Mouse (Mus musculus): ENCODE measurements around the gene Ly9. TPM values are rescaled to one million over a fixed set of nuclear protein-coding genes. Genes with fewer than 3 reads are reported as not detected.

Ly9 gene
- polyA plus RNA-seq, 1 experiment = 0.47 TPM

DNA sequence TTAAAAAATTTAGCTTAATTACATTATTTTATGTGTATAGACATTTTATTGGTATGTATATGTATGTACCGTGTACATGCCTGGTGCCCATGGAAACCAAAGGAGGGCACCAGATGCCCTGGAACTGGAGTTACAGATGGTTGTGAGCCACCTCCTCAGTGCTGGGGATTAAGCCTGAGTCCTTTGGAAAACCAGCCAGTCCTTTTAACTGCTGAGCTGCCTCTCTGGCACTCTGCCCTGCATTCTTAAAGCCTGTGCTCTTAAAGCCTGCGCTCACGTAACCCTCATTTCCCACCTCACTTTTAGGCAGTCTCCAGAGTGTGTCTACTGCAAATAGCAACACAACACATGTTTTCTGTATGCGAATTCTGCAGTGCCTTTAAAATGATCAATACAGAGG lies 23.7 kb upstream of the Ly9 start:
- no peak overlapping the region for H3K27ac ChIP-seq (ENCODE audit: insufficient read depth, low read length)
- no peak overlapping the region for H3K4me3 ChIP-seq (ENCODE audit: insufficient read depth, low read length)
- H3K4me1 ChIP-seq (ENCODE audit: control insufficient read depth, insufficient read depth, low read length) = no peaks in the 10 kb centered on the region
- TF ChIP-seq CTCF (IDR thresholded peaks at IDR 0.05; ENCODE audit: borderline replicate concordance, insufficient read depth, low read length) (no peak), POLR2A (IDR thresholded peaks at IDR 0.05; ENCODE audit: low read depth, low read length) (no peak)

DNA sequence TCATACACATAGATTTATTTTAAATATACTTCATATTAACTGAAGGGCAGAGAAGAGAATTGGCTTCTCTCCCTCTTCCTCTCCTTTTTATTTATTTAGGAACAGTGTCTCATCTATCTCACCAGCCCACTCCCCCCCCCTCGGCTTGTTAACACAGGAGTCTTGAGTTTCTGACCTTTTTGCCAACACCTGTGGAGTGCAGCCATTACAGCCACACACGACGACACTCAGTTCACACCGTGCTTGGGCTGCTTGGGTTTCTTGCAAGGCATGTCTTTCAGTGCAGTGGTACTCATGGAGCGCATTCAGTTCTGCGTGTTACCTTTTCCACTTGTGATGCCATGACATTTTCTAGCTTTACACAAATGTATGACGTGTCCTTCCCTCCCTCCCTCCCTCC lies 22.8 kb upstream of the Ly9 start:
- Histone ChIP-seq H3K27ac (ENCODE audit: insufficient read depth, low read length) (no peak overlapping the region), H3K4me3 (ENCODE audit: insufficient read depth, low read length) (no peak overlapping the region), H3K4me1 (ENCODE audit: control insufficient read depth, insufficient read depth, low read length) (no peaks in the 10 kb centered on the region)
- no peak for TF ChIP-seq CTCF (IDR thresholded peaks at IDR 0.05; ENCODE audit: borderline replicate concordance, insufficient read depth, low read length)
- TF ChIP-seq POLR2A (IDR thresholded peaks at IDR 0.05; ENCODE audit: low read depth, low read length) = no peak

DNA sequence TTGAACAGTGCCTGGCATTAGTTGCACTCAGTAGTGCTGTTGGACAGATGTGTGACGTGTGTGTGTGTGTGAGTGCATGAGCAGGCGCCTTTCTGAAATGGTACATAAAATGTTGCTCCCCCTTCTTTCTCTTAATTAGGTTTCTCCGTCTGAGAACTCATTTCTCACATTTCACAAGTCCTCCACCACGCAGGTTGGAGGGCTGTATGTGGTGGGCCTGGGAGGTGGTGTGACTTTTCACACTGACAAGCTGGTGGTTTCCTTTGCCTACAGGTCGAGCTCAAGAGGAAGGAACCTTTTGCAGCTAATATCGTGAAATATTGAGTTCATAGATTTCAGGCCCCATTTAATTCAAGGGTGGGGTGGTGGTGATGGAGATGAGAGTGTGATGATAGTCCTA lies 22.0 kb upstream of the Ly9 start:
- no peak overlapping the region for H3K4me3 ChIP-seq (ENCODE audit: insufficient read depth, low read length)
- no peaks in the 10 kb centered on the region for H3K4me1 ChIP-seq (ENCODE audit: control insufficient read depth, insufficient read depth, low read length)
- no peak overlapping the region for H3K27ac ChIP-seq (ENCODE audit: insufficient read depth, low read length)
- TF ChIP-seq POLR2A (IDR thresholded peaks at IDR 0.05; ENCODE audit: low read depth, low read length) (no peak), CTCF (IDR thresholded peaks at IDR 0.05; ENCODE audit: borderline replicate concordance, insufficient read depth, low read length) (no peak)

DNA sequence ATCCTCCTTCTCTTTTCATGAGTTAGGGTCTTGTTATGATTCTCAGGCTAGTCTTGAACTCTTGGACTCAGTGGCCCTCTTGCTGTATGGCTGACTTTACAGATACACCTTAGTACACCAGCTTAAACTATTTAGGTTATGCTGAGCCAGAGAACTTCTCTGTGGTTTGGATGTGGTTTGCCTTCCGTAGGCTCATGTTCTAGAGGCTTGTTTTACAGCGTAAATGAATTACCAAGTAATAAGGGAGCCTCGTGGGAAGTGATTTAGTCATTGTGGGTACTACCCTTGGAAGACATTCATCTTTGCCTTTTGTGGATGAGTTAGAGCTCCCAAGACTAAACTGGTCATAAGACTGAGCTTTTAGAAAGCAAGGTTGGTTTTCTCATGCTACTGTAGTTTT lies 20.6 kb upstream of the Ly9 start:
- no peak overlapping the region for H3K4me3 ChIP-seq (ENCODE audit: insufficient read depth, low read length)
- TF ChIP-seq POLR2A (IDR thresholded peaks at IDR 0.05; ENCODE audit: low read depth, low read length) = no peak
- no peak for TF ChIP-seq CTCF (IDR thresholded peaks at IDR 0.05; ENCODE audit: borderline replicate concordance, insufficient read depth, low read length)
- H3K27ac ChIP-seq (ENCODE audit: insufficient read depth, low read length) = no peak overlapping the region
- H3K4me1 ChIP-seq (ENCODE audit: control insufficient read depth, insufficient read depth, low read length) = no peaks in the 10 kb centered on the region

DNA sequence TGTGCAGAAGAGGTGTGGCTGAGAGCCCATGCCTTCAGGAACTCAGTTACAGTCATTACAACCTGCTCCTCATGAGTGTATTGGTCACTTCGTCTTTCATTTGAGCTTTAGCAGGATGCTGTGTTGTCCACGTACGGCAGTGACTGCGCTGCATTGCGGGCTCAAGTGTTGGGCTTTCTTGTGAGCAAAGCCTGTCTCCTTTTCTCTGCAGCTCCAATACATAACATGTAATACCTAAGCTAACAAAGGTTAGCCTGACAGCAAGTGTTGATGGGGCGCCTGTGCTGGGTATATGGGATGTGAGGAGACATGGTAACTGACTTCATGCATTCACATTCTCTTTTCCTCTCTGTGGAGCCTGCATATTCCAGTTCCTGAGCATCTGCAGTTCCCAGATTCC lies 12.9 kb upstream of the Ly9 start:
- no peak overlapping the region for H3K4me3 ChIP-seq (ENCODE audit: insufficient read depth, low read length)
- H3K4me1 ChIP-seq (ENCODE audit: control insufficient read depth, insufficient read depth, low read length) = no peaks in the 10 kb centered on the region
- TF ChIP-seq POLR2A (IDR thresholded peaks at IDR 0.05; ENCODE audit: low read depth, low read length) = no peak
- TF ChIP-seq CTCF (IDR thresholded peaks at IDR 0.05; ENCODE audit: borderline replicate concordance, insufficient read depth, low read length) = no peak
- H3K27ac ChIP-seq (ENCODE audit: insufficient read depth, low read length) = no peak overlapping the region

DNA sequence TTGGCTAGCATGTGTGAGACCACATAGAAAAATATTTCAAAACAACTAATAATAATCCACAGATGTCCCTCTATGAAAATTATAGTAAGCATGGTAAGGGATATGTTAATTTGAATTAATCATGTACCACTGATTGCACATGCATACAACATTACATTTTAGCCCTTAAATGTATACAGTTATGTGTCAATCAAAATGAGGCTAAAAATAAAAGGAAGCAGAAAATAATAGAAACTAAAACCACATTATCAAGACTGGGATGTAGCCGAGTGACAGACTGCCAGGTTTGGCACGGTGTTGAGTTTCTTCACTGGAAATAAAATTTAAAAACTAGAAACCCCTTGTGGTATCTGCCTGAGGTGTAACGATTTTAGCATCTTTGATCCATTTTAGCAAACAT lies 12.4 kb upstream of the Ly9 start:
- Histone ChIP-seq H3K27ac (ENCODE audit: insufficient read depth, low read length) (no peak overlapping the region), H3K4me1 (ENCODE audit: control insufficient read depth, insufficient read depth, low read length) (no peaks in the 10 kb centered on the region), H3K4me3 (ENCODE audit: insufficient read depth, low read length) (no peak overlapping the region)
- TF ChIP-seq POLR2A (IDR thresholded peaks at IDR 0.05; ENCODE audit: low read depth, low read length) = no peak
- TF ChIP-seq CTCF (IDR thresholded peaks at IDR 0.05; ENCODE audit: borderline replicate concordance, insufficient read depth, low read length) = no peak

DNA sequence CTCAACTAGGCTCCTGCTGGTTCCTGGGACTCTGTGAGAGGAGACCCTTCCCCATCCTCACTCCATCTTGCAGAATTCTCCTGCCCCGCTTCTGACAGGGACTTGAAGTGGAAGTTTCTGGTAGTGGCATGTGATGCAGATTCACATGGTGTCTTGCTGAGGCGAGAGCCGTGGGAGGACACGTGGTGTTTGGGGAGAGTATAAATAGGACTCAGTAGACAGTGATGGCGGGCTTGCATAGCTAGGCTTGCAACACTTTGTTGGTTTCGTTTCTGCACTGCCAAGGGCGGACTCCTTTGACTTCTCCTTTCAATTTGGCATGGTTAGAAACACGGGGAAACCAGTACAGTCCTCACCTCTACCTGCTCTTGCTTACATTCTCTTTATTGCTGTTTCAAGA lies 11.8 kb upstream of the Ly9 start:
- no peak overlapping the region for H3K4me3 ChIP-seq (ENCODE audit: insufficient read depth, low read length)
- H3K4me1 ChIP-seq (ENCODE audit: control insufficient read depth, insufficient read depth, low read length) = no peaks in the 10 kb centered on the region
- no peak overlapping the region for H3K27ac ChIP-seq (ENCODE audit: insufficient read depth, low read length)
- no peak for TF ChIP-seq CTCF (IDR thresholded peaks at IDR 0.05; ENCODE audit: borderline replicate concordance, insufficient read depth, low read length)
- TF ChIP-seq POLR2A (IDR thresholded peaks at IDR 0.05; ENCODE audit: low read depth, low read length) = no peak

DNA sequence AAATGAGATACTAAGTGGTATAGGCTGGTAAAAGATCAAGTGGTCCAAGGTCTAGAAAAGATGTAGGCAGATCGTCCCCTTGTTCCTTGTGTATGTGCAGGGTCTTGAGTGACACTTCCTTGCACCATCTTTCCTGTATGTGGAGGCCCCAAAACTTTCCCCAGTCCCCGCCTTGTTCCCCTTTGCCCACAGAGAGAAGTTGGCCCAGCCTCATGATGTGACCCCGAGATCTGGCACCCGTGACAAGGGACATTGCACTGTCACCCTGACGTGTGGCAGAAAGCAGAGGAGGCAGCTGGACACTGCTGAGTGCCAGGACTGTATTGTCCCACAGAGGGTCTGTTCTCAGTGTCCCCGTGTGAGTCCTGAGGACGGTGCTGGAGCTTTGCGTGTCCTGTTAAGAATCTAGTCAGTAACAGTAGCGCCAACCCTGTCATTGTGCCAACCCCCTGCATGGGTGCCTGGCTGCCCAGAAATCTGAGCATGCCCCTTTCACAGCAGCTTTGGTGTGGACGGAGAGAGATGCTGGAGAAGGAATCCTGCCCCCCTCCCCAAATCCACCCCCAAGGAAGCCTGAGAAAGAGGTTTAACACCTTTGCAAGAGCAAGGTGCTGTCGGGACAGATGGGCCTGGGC lies 9.8 kb upstream of the Ly9 start:
- no peak overlapping the region for H3K27ac ChIP-seq (ENCODE audit: insufficient read depth, low read length)
- TF ChIP-seq CTCF (IDR thresholded peaks at IDR 0.05; ENCODE audit: borderline replicate concordance, insufficient read depth, low read length) (no peak), POLR2A (IDR thresholded peaks at IDR 0.05; ENCODE audit: low read depth, low read length) (no peak)
- H3K4me1 ChIP-seq (ENCODE audit: control insufficient read depth, insufficient read depth, low read length) = no peaks in the 10 kb centered on the region

DNA sequence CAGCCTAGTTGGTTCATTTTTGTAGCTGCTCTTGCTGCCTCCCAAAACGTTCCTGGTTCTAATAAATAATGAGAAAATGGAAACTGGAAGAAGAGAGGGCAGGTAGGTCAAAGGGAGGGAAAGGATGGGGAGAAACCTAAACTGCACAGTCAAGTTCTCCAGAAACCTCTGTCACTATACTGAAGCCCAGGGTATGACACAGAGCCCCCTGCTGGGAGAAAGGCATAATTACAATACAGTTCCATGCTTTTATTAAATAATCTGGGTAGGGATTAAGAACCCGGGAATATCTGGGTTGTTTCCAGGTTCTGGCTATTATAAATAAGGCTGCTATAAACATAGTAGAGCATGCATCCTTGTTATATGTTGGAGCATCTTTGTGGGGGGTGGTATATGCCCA lies 6.8 kb upstream of the Ly9 start:
- TF ChIP-seq POLR2A (IDR thresholded peaks at IDR 0.05; ENCODE audit: low read depth, low read length) (no peak), CTCF (IDR thresholded peaks at IDR 0.05; ENCODE audit: borderline replicate concordance, insufficient read depth, low read length) (no peak)
- Histone ChIP-seq H3K27ac (ENCODE audit: insufficient read depth, low read length) (no peak overlapping the region), H3K4me3 (ENCODE audit: insufficient read depth, low read length) (no peak overlapping the region), H3K4me1 (ENCODE audit: control insufficient read depth, insufficient read depth, low read length) (no peaks in the 10 kb centered on the region)

More for the DNA sequence above, 9.8 kb upstream of the Ly9 start:
- no peak overlapping the region for H3K4me3 ChIP-seq (ENCODE audit: insufficient read depth, low read length)

DNA sequence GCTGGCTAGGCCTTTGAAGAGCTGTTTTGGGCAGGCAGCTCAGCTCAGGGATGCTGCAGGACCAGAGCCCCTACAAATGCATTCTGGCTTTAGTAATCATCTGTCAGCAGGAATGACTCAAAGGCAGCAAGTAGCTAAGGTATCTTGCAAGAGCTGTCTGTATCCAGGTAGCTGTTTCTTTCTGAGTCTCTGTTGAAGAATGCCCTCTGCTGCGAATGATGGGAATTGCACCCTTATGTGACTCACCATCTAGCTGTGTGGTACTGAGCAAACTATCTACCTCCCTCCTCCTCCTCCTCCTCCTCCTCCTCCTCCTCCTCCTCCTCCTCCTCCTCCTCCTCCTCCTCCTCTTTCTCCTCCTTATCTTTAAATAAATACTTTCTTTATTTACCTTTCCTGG lies 3.6 kb upstream of the Ly9 start:
- no peak overlapping the region for H3K4me3 ChIP-seq (ENCODE audit: insufficient read depth, low read length)
- no peak for TF ChIP-seq CTCF (IDR thresholded peaks at IDR 0.05; ENCODE audit: borderline replicate concordance, insufficient read depth, low read length)
- TF ChIP-seq POLR2A (IDR thresholded peaks at IDR 0.05; ENCODE audit: low read depth, low read length) = no peak
- peaks cover 4% of the 10 kb centered on the region for H3K4me1 ChIP-seq (ENCODE audit: control insufficient read depth, insufficient read depth, low read length)
- H3K27ac ChIP-seq (ENCODE audit: insufficient read depth, low read length) = no peak overlapping the region

DNA sequence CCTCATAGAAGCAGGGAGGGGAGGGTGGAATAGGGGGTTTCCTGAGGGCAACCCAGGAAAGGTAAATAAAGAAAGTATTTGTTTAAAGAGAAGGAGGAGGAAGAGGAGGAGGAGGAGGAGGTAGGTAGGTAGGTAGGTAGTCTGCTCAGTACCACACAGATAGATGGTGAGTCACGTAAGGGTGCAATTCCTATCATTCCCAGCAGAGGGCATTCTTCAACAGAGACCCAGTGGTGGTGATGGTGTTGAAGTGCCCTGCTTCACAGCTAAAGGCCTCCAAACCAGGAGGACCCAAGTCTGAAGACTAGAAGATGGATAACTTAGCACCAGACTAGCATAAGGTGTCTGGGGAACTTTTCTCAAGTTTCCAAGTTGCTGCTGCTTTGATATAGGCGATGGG lies 2.8 kb upstream of the Ly9 start:
- Histone ChIP-seq H3K4me1 (ENCODE audit: control insufficient read depth, insufficient read depth, low read length) (peaks cover 4% of the 10 kb centered on the region), H3K4me3 (ENCODE audit: insufficient read depth, low read length) (no peak overlapping the region), H3K27ac (ENCODE audit: insufficient read depth, low read length) (no peak overlapping the region)
- no peak for TF ChIP-seq POLR2A (IDR thresholded peaks at IDR 0.05; ENCODE audit: low read depth, low read length)
- TF ChIP-seq CTCF (IDR thresholded peaks at IDR 0.05; ENCODE audit: borderline replicate concordance, insufficient read depth, low read length) = no peak

Measured in embryonic fibroblast, embryonic 13.5 days (primary cell).